Mouse (Mus musculus): ENCODE measurements around the gene Ifitm5.
"Not testable (repeated sequence)": the region's sequence is repeated elsewhere in the genome, so short reads cannot be mapped to it uniquely, and the experiment has no call there.

Gene Ifitm5

GRCm38 (mm10) chr7:140949824-140950530 is at the start of gene Ifitm5:
TSS of gene Ifitm5 (minus strand) at chr7:140950291.
- no peak for DNase-seq (ENCODE audit: low read depth, low spot score)

DNA sequence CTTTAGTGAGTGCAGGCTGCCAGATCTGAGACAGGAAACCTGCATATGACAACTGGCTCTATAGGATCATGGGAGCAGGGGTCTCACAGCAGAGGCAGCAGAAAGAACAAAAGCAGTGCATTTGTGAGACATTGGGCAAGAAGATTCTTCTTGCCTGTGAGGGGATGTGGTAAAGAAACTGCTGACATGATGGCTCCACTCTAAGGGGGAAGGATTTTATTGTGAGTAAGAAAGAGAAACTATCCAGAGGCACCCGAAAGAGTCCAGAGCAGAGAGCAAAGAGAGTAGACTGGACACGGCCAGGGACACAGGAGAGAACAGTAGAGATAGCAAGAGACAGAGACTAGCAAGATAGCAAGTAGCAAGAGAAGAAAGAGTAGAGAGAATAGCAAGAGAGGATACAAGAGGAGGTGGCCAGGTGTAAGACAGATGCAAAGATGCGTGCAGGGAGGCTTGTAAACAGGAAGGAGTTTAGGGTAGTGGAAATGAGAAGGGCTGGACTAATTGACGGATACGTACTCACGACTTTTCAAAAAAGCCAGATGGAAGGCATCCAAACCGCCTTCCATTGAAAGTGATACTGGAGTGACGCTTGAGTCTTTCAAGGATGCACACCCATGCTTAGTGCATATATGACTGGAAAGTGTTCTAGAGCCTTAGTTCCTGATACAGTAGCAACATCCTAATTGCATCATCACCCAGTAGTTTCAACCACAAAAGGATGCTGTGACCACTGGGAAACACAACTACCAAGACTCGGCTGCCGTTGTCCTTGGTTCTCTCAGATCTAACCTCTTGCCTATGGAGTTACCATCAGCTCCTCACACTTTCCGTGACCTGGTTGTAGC is 49.0 kb upstream of the Ifitm5 start:
- no peak for DNase-seq (ENCODE audit: low read depth, low spot score)

DNA sequence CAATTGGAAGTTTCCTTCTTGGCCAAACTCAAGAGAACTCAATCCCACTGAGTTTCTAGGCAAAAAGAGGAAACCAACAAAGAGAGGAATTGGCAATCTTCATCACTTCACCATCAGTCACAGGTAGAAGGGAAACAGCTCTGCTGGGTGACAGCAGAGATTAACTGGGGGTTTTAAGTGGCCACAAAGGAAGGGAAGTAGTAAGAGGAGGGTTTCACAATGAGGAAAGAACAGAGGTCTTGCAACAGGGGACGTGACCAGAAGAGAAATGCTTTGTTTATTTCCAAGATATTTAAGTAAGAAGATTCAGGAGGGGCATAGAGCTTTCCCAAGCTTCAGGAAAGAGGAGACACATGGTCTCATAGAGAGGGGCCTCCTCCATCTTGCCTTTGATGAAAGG is 47.7 kb upstream of the Ifitm5 start:
- DNase-seq (ENCODE audit: low read depth, low spot score): no peak

DNA sequence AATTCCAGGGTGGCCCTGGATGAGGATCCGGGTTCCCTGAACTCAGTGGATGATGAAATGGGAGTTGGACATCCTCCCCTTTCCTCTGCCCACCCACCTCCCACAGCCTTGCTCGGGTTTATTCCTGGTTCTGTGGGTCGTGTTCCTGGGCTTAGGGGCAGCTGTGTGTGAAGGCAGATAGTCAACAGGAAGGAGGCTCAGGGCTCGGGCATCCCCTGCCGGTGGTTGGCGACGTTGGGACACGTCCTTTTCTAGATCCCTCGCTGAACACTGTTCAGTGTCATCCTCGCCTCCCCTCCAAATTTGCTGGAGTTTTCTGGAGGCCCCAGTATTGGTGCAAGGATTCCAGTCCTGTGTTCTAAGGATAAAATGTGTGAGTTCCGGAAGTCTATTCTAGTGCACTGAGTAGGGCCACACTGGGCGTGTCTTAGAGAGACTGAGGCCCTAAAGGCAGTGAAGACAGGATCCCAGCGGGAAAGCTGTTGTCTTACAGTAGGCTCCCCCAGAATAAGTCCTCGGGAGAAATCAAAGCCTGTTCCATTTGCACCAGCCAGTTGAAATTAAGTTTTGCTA is 41.1 kb upstream of the Ifitm5 start:
- DNase-seq (ENCODE audit: low read depth, low spot score): no peak

DNA sequence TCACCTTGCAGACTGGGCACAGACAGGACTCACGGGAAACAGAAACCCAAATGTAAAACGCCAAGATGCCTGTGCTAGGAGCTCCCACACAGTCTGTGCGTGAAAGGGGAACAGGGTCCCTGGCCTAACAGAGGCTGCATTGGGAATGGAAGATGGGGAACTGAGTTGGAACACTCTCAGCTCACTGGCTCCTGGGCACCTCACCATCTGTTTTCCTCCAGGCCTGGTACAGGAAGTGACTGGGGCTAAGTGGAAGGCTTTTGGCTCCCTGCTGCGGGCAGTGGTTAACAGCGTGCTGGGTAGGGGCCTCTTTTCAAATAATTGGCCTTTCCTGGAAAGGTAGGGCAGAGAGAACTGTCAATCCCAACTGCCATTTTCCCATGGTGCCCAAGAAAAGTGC is 40.5 kb upstream of the Ifitm5 start:
- no peak for DNase-seq (ENCODE audit: low read depth, low spot score)

DNA sequence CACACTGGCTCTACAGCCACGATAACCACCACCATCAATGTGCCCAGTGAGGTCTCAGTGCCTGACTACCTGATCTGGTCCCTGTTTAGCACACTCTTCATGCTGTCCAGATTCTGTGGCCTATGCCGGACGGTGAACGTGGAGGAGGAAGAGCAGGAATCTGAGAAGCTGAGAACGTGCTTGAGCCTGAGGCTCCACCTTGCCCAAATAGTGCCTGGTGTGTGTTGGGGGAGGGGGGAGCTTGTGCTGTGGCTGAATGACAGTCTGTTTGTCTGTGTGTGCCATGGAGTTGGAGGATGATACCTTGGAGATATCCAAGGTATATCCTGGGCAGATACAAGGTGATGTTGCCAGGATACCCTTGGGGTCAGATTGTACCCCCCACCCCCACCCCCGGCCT is 40.1 kb upstream of the Ifitm5 start:
- DNase-seq (ENCODE audit: low read depth, low spot score): no peak

- DNase-seq (ENCODE audit: low read depth, low spot score): no peak
These were observed 38.9 kb upstream of the Ifitm5 start for GRCm38 (mm10) chr7:140989022-140989421.

GRCm38 (mm10) chr7:140987182-140988138 is 37.4 kb upstream of the Ifitm5 start:
- DNase-seq (ENCODE audit: low read depth, low spot score): no peak

- DNase-seq (ENCODE audit: low read depth, low spot score): no peak
These were observed 32.9 kb upstream of the Ifitm5 start for GRCm38 (mm10) chr7:140982971-140983370.

GRCm38 (mm10) chr7:140981704-140982103 is 31.6 kb upstream of the Ifitm5 start:
- DNase-seq (ENCODE audit: low read depth, low spot score): no peak

GRCm38 (mm10) chr7:140976720-140977119 is 26.6 kb upstream of the Ifitm5 start:
- DNase-seq (ENCODE audit: low read depth, low spot score): not testable (repeated sequence)

GRCm38 (mm10) chr7:140975465-140975864 is 25.4 kb upstream of the Ifitm5 start:
- DNase-seq (ENCODE audit: low read depth, low spot score): no peak

- DNase-seq (ENCODE audit: low read depth, low spot score): no peak
These were observed 24.8 kb upstream of the Ifitm5 start for GRCm38 (mm10) chr7:140974940-140975339.

DNA sequence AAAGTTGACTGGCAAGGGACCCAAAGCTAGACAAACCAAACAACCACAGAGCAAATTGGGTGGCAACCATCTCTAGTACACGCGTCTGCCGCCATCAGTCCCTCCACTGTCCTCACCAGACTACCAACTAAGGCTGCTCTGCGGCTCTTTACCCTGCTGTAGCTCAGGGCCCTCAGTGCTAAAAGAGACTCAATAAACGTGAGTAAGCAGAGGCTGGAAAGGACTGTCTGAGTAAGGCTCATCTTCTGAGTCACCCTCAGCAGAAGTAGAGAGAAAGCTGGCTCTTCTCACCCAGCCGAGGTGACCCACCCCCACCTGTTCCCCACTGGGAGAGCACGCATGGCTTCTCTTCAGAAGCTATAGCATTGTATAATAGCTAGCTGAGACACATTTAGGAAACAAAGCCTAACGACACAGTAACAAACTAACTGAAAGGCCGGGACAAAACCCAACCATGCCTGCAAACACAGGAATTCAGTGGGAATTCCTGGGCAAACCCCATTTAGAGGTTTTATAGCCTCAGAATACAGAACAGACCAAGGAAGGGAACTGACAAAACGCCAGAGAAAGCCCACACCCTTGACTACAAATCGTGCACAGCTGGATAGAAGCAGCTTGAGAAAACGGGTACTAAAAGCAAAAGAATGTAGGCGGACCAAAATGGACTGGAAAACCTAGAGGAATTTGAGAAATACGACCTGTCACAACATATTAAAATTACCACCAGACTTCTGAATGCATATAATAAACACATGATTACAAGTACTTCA is 23.5 kb upstream of the Ifitm5 start:
- DNase-seq (ENCODE audit: low read depth, low spot score): no peak

DNA sequence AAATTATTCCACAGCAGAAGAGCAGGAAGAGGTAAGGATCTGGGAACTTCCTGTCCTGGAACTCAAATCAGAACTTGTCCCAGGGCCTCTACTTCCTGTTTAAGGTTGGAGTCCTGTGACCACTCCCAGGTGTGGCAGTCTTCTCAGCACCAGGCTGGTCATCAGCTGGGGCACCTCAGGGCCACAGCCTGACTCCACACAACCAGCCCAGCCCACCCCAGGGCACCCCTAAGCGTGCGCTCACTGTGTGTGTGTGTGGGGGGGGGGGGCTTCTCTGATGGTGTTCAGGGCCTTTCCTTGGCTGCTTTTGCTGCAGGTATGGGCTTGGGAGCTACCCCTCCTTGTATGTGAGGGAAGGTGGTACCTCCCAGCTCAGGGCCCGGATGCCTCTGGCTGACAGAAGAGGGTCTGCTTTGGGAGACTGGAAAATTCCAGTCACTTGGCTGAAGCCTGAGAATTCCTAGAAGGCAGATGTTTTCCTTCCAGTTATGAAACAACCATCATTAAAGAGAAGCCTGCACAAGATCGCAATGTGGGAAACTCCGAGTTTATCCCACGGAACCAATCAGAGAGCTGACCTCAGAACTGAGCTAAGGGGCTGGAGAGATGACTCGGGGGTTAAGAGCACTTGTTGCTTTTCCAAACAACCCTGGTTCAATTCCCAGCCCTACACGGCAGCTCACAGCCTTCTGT is 21.5 kb upstream of the Ifitm5 start:
- DNase-seq (ENCODE audit: low read depth, low spot score): no peak

- no peak for DNase-seq (ENCODE audit: low read depth, low spot score)
These were observed 20.8 kb upstream of the Ifitm5 start for GRCm38 (mm10) chr7:140970931-140971330.

GRCm38 (mm10) chr7:140968710-140969109 is 18.6 kb upstream of the Ifitm5 start:
- not testable (repeated sequence) for DNase-seq (ENCODE audit: low read depth, low spot score)

DNA sequence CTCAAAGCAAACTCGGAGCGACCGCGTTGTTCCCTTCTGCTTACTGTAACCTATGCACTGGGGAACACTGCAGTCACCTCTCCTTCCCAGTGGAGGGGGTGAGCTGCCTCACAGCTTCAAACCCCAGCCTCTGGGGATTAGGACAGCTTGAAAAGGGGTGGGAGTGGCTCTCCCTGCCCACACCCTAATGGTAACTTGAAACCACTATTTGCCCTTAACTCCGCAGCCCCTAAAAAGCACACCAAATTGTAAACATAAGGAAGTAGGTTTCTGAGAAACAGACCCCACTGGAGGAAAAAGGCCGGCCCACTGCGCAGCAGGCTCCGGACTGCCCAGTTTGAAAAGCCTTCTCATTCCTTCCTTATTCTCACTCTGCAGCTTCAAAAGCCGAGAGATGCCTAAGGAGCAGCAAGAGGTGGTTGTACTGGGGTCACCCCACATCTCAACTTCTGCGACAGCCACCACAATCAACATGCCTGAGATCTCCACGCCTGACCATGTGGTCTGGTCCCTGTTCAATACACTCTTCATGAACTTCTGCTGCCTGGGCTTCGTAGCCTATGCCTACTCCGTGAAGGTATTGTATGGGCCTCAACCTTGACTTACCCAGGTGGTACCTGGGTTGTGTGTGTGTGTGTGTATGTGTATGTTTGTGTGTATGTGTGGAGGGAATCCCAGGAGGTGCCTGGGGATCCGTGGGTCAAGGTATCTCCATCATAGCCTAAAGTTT is 17.9 kb upstream of the Ifitm5 start:
- no peak for DNase-seq (ENCODE audit: low read depth, low spot score)

DNA sequence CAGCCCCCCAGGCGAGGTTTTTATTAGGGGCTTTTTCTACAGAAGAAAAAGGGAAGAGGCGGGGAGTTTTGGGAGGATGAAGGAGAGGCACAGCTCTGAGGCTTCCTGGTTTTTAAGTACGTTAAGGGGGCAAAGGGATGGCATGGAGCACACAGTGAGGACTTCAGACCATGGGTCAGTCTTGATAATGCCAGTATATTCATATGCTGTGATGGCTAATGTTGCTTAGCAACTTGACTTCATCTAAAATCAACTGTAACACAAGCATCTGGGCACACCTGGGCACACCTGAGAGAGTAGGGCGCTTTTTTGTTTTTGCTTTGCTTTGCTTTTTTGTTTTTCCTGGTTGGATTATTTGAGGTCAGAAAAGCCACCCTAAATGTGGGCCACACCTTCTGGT is 16.8 kb upstream of the Ifitm5 start, which contains the start of gene Ifitm1:
TSS of gene Ifitm1 (plus strand) at position 301 of the 400 bp plus-strand sequence.
- no peak for DNase-seq (ENCODE audit: low read depth, low spot score)
